Mouse (Mus musculus): Measurements from ENCODE around the gene Kdelc1. TPM values are rescaled to one million over a fixed set of nuclear protein-coding genes. Genes with fewer than 3 reads are reported as not detected.

Gene Kdelc1
- polyA plus RNA-seq, 1 experiment from 2014 or later: 44.0 TPM

- DNase-seq (ENCODE audit: low read depth, low spot score) (no peak), ATAC-seq (no peak)
- TF ChIP-seq CTCF (IDR thresholded peaks at IDR 0.05): no peak
- ChIA-PET POLR2A (no interaction called here), CTCF (interaction anchor here (1.0 to 3.6 kb wide), 8 partner anchors 12 to 703 kb away, joined by 3 to 18 read pairs (median 4); no protein-coding TSS in a partner anchor)
- in situ Hi-C loops (cut with MboI; ENCODE audit: low pct_unique_long_range_greater_than_20kb): loop anchor here (5.0 to 25.0 kb wide), 2 partner anchors 151 to 776 kb away; no protein-coding TSS in a partner anchor
- peaks cover 45% of the 10 kb centered on the region for H3K27me3 ChIP-seq
Observed at GRCm38 (mm10) chr1:44063439-44063838, 55.2 kb downstream of the Kdelc1 start.

DNA sequence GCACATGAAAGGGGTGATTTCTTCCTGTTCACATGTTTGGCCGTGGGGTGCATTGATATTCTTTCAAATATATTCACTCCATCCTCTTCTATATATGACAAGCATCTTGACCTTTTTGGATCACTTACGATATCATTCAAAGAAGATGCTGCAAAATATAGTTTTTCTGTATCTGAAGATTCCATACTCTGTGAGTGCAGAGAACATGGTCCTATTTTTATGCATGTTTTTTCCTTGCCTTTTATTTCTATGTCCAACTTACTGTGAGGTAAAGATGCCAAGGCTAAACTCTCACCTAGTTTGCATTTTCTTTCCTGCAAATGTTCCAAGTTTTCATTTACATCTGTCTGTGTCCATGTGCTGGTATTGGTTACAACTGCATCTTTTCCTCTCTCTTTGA lies 56.8 kb downstream of the Kdelc1 start, which contains the start of gene Gm8251:
Gene Gm8251 (minus strand): TSS at position 101 of the 400 bp plus-strand sequence.
- CTCF ChIA-PET: no interaction called here

DNA sequence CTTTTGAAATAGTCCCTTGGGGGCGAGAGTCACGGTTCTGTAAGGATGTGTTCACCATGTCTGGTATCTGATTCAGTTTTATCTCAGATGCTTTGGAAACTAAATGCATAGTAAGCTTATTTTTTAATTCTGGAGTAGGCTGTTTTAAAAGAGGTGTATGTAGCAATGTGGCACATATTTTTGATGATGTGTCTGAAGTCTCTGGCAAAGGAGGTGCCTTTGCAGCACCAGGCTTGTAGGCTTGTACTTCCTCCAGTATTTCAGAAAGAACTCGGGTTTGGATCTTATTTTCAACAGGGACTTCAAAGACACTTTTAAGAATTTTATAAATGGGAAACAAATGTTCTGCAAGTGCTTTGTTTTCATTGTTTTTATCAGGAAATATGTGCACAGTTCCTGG lies 60.8 kb downstream of the Kdelc1 start:
- no peak for ATAC-seq
- POLR2A ChIA-PET: no interaction called here

More for the DNA sequence above, 56.8 kb downstream of the Kdelc1 start, which contains the start of gene Gm8251:
- ATAC-seq: no peak
- no peak for DNase-seq (ENCODE audit: low read depth, low spot score)
- TF ChIP-seq CTCF (IDR thresholded peaks at IDR 0.05): no peak
- POLR2A ChIA-PET: no interaction called here
- peaks cover 54% of the 10 kb centered on the region for H3K27me3 ChIP-seq
- in situ Hi-C loops (cut with MboI; ENCODE audit: low pct_unique_long_range_greater_than_20kb): loop anchor here (5.0 to 25.0 kb wide), 2 partner anchors 150 to 775 kb away; no protein-coding TSS in a partner anchor

More for the DNA sequence above, 60.8 kb downstream of the Kdelc1 start:
- TF ChIP-seq CTCF (IDR thresholded peaks at IDR 0.05): no peak
- CTCF ChIA-PET: no interaction called here
- in situ Hi-C loops (cut with MboI; ENCODE audit: low pct_unique_long_range_greater_than_20kb): loop anchor here (25.0 kb wide), 1 partner anchor 771 kb away; no protein-coding TSS in a partner anchor
- H3K27me3 ChIP-seq: peaks cover 50% of the 10 kb centered on the region
- no peak for DNase-seq (ENCODE audit: low read depth, low spot score)

Other genes with a start within 250 kb of the Kdelc1 start
- gene Tpp2, start 185.2 kb downstream of the Kdelc1 start, polyA plus RNA-seq (2021): 45.7 TPM
- 0.10 TPM for gene Mettl21c, start 98.8 kb downstream of the Kdelc1 start, polyA plus RNA-seq (2021)
- 0.01 TPM for gene Gm8251, start 56.9 kb downstream of the Kdelc1 start, polyA plus RNA-seq (2021)
- gene Tex30, start 16.4 kb downstream of the Kdelc1 start, polyA plus RNA-seq (2021): 22.7 TPM
- gene Bivm, start 149 bp upstream of the Kdelc1 start, polyA plus RNA-seq (2021): 42.3 TPM
- gene Ercc5, start 28.9 kb upstream of the Kdelc1 start, polyA plus RNA-seq (2021): 14.7 TPM
- gene Mettl21e, start 100.2 kb upstream of the Kdelc1 start, polyA plus RNA-seq (2021): not detected